Mouse (Mus musculus): ENCODE data around the gene Zfp668. TPM values are rescaled to one million over a fixed set of nuclear protein-coding genes. Genes with fewer than 3 reads are reported as not detected.
"Not testable (repeated sequence)": the region's sequence is repeated elsewhere in the genome, so short reads cannot be mapped to it uniquely, and the experiment has no call there.

Zfp668 gene
- total RNA-seq, 2 experiments from 2014 or later: 6.7 to 7.4 TPM

- not testable (repeated sequence) for ATAC-seq (replicated peaks; ENCODE audit: poor library complexity)
Observed at GRCm38 (mm10) chr7:127895891-127896290, 19.3 kb upstream of the Zfp668 start.

- peak; percentile 91 for ATAC-seq (replicated peaks; ENCODE audit: poor library complexity)
Observed at GRCm38 (mm10) chr7:127895442-127895841, 18.8 kb upstream of the Zfp668 start, which contains the start of the genes Gm21974 and Vkorc1. TSS of gene Gm21974 (minus strand) at chr7:127895454. TSS of gene Vkorc1 (minus strand) at chr7:127895617.

- ATAC-seq (replicated peaks; ENCODE audit: poor library complexity): no peak
Observed at GRCm38 (mm10) chr7:127894480-127894879, 17.9 kb upstream of the Zfp668 start.

GRCm38 (mm10) chr7:127890798-127891197 is 14.2 kb upstream of the Zfp668 start, which contains the start of gene Prss53:
TSS of gene Prss53 (minus strand) at chr7:127890970.
- ATAC-seq (replicated peaks; ENCODE audit: poor library complexity): no peak

- ATAC-seq (replicated peaks; ENCODE audit: poor library complexity): peak; percentile 43; the same call in 1 of the 2 replicates
Observed at GRCm38 (mm10) chr7:127888821-127889220, 12.2 kb upstream of the Zfp668 start.

- no peak for ATAC-seq (replicated peaks; ENCODE audit: poor library complexity)
Observed at GRCm38 (mm10) chr7:127887781-127888180, 11.2 kb upstream of the Zfp668 start.

GRCm38 (mm10) chr7:127887191-127887590 is 10.6 kb upstream of the Zfp668 start:
- ATAC-seq (replicated peaks; ENCODE audit: poor library complexity): no peak

- ATAC-seq (replicated peaks; ENCODE audit: poor library complexity): no peak
Observed at GRCm38 (mm10) chr7:127886551-127886950, 9.9 kb upstream of the Zfp668 start.

- ATAC-seq (replicated peaks; ENCODE audit: poor library complexity): peak; percentile 49; the same call in 1 of the 2 replicates
Observed at GRCm38 (mm10) chr7:127885951-127886350, 9.3 kb upstream of the Zfp668 start.

GRCm38 (mm10) chr7:127880431-127880830 is 3.8 kb upstream of the Zfp668 start:
- no peak for ATAC-seq (replicated peaks; ENCODE audit: poor library complexity)

GRCm38 (mm10) chr7:127879301-127879700 is 2.7 kb upstream of the Zfp668 start:
- no peak for ATAC-seq (replicated peaks; ENCODE audit: poor library complexity)

GRCm38 (mm10) chr7:127876041-127876466 is 574 bp downstream of the Zfp668 start, which contains the start of gene Zfp646:
TSS of gene Zfp646 (plus strand) at chr7:127876221.
- peak; percentile 62 for ATAC-seq (replicated peaks; ENCODE audit: poor library complexity)

- peak; percentile 72 for ATAC-seq (replicated peaks; ENCODE audit: poor library complexity)
Observed at GRCm38 (mm10) chr7:127875627-127876001, 1.0 kb downstream of the Zfp668 start.

GRCm38 (mm10) chr7:127874812-127875626 is 1.6 kb downstream of the Zfp668 start:
- peak; percentile 7; the same call in 1 of the 2 replicates for ATAC-seq (replicated peaks; ENCODE audit: poor library complexity)

GRCm38 (mm10) chr7:127870136-127870821 is 6.3 kb downstream of the Zfp668 start:
- peak; percentile 41; the same call in 1 of the 2 replicates for ATAC-seq (replicated peaks; ENCODE audit: poor library complexity)

- ATAC-seq (replicated peaks; ENCODE audit: poor library complexity): no peak
Observed at GRCm38 (mm10) chr7:127869149-127869810, 7.3 kb downstream of the Zfp668 start.

- no peak for ATAC-seq (replicated peaks; ENCODE audit: poor library complexity)
Observed at GRCm38 (mm10) chr7:127867641-127868040, 9.0 kb downstream of the Zfp668 start.

- no peak for ATAC-seq (replicated peaks; ENCODE audit: poor library complexity)
Observed at GRCm38 (mm10) chr7:127866434-127866833, 10.2 kb downstream of the Zfp668 start.

GRCm38 (mm10) chr7:127858258-127858657 is 18.4 kb downstream of the Zfp668 start:
- peak; percentile 95 for ATAC-seq (replicated peaks; ENCODE audit: poor library complexity)

GRCm38 (mm10) chr7:127850906-127851305 is 25.7 kb downstream of the Zfp668 start:
- no peak for ATAC-seq (replicated peaks; ENCODE audit: poor library complexity)
